ENCODE assay signal across 8 mouse cellular contexts in genomic region chr11:23770510-23770759, GRCm38 (mm10). TPM values are rescaled to one million over a fixed set of nuclear protein-coding genes. Genes with fewer than 3 reads are reported as not detected.
DNase-seq lines count a peak whose midpoint lies in the region; ATAC-seq and TF ChIP-seq lines count a peak whose summit lies in the region.

No protein-coding gene starts in this region.

- intact Hi-C loops in heart, postnatal 36 days (cut with DNase I), result loop anchor here (2.0 to 5.0 kb wide), 3 partner anchors 104 to 273 kb away; partner anchors contain the start of genes 0610010F05Rik and Ahsa2
- intact Hi-C loops in gastrocnemius, postnatal 36 days (cut with DNase I), result no loop called here

- under 1% methylated on average over 24 of the region's 24 CpGs for WGBS in heart, postnatal 0 days
- 0% methylated on average over 24 of the region's 24 CpGs for WGBS in hindbrain, embryonic 11.5 days
- WGBS in midbrain, embryonic 12.5 days, result under 1% methylated on average over 24 of the region's 24 CpGs

- H3K9me3 ChIP-seq in heart, postnatal 0 days (replicated peaks; ENCODE audit: control insufficient read depth, low read length), result no peaks in the 10 kb centered on the region
- no peaks in the 10 kb centered on the region for H3K9me3 ChIP-seq in hindbrain, embryonic 11.5 days (ENCODE audit: control insufficient read depth, low read length)
- H3K9me3 ChIP-seq in midbrain, embryonic 12.5 days, result no peaks in the 10 kb centered on the region

- no peaks in the 10 kb centered on the region for H3K27me3 ChIP-seq in heart, postnatal 0 days (ENCODE audit: control insufficient read depth, insufficient read depth, low read length)
- H3K27me3 ChIP-seq in hindbrain, embryonic 11.5 days (ENCODE audit: control insufficient read depth, insufficient read depth, low read length), result no peaks in the 10 kb centered on the region
- H3K27me3 ChIP-seq in midbrain, embryonic 12.5 days, result peaks cover 6% of the 10 kb centered on the region

- H3K4me3 ChIP-seq in heart, postnatal 0 days (ENCODE audit: low read depth, low read length), result peak overlapping the region; percentile 83
- H3K4me3 ChIP-seq in hindbrain, embryonic 11.5 days (ENCODE audit: low read depth, low read length), result peak overlapping the region; percentile 72
- peak overlapping the region; percentile 59 for H3K4me3 ChIP-seq in midbrain, embryonic 12.5 days

- TF ChIP-seq CTCF in heart, postnatal 0 days (IDR thresholded peaks at IDR 0.05; ENCODE audit: low read depth), result no peak

- H3K9ac ChIP-seq in heart, postnatal 0 days (replicated peaks; ENCODE audit: low read depth, low read length), result peak overlapping the region; percentile 70
- H3K9ac ChIP-seq in hindbrain, embryonic 11.5 days (ENCODE audit: low read depth, low read length), result peak overlapping the region; percentile 65
- peak overlapping the region; percentile 69 for H3K9ac ChIP-seq in midbrain, embryonic 12.5 days (replicated peaks)

- no peaks in the 10 kb centered on the region for H3K36me3 ChIP-seq in heart, postnatal 0 days (replicated peaks; ENCODE audit: control insufficient read depth, insufficient read depth, low read length)
- no peaks in the 10 kb centered on the region for H3K36me3 ChIP-seq in hindbrain, embryonic 11.5 days (ENCODE audit: control insufficient read depth, insufficient read depth, low read length)
- H3K36me3 ChIP-seq in midbrain, embryonic 12.5 days, result no peaks in the 10 kb centered on the region

- no peak for DNase-seq in heart, postnatal 0 days (ENCODE audit: low spot score)
- no peak for DNase-seq in heart, postnatal 36 days
- DNase-seq in ZHBTc4 (ENCODE audit: low read depth, low spot score) (peak; percentile 86), adipocyte (ENCODE audit: low spot score) (no peak)
- no peak for DNase-seq in hindbrain, embryonic 11.5 days (ENCODE audit: low spot score)
- DNase-seq in gastrocnemius, postnatal 36 days, result no peak
- no peak for DNase-seq in cerebellum, adult 11-12 months

- H3K4me2 ChIP-seq in heart, postnatal 0 days (ENCODE audit: low read depth, low read length), result peak overlapping the region; percentile 73
- peak overlapping the region; percentile 77 for H3K4me2 ChIP-seq in hindbrain, embryonic 11.5 days (replicated peaks; ENCODE audit: low read depth, low read length)
- peak overlapping the region; percentile 78 for H3K4me2 ChIP-seq in midbrain, embryonic 12.5 days (replicated peaks)

- H3K4me1 ChIP-seq in heart, postnatal 0 days (ENCODE audit: control insufficient read depth, insufficient read depth), result peaks cover 4% of the 10 kb centered on the region; the same call in 1 of the 2 replicates
- no peaks in the 10 kb centered on the region for H3K4me1 ChIP-seq in hindbrain, embryonic 11.5 days (replicated peaks; ENCODE audit: control insufficient read depth, insufficient read depth, low read length)
- peaks cover 6% of the 10 kb centered on the region for H3K4me1 ChIP-seq in midbrain, embryonic 12.5 days

- H3K27ac ChIP-seq in heart, postnatal 0 days (ENCODE audit: low read depth), result peak overlapping the region; percentile 97
- peak overlapping the region; percentile 87 for H3K27ac ChIP-seq in hindbrain, embryonic 11.5 days (ENCODE audit: low read depth, low read length)
- H3K27ac ChIP-seq in midbrain, embryonic 12.5 days (replicated peaks), result peak overlapping the region; percentile 90

- no peak for TF ChIP-seq EP300 in heart, postnatal 0 days (IDR thresholded peaks at IDR 0.05; ENCODE audit: low read depth)

- no peak for ATAC-seq in heart, postnatal 0 days (ENCODE audit: insufficient read depth, low read depth)
- ATAC-seq in hindbrain, embryonic 11.5 days (ENCODE audit: low FRiP score), result no peak
- no peak for ATAC-seq in midbrain, embryonic 12.5 days (ENCODE audit: low FRiP score, low read depth)

RNA-seq across cellular contexts. Expression of gene Rel, which starts 0.3 kb away (rescaled TPM):
- 4.1 TPM in 2 replicates for total RNA-seq in heart, postnatal 0 days (2014; rRNA removed; ENCODE audit: low replicate concordance)
- 2.1 and 2.2 TPM in 2 replicates for polyA plus RNA-seq in heart, postnatal 0 days (2015; fragmentation: Nextera tagmentation; extraction: Ambion mirVana)
- 1 to 10 TPM; 8.1 to 8.5 TPM for total RNA-seq in heart, postnatal 36 days (2021)
- 0.54 and 0.80 TPM in 2 replicates for polyA plus RNA-seq in hindbrain, embryonic 11.5 days (2014; fragmentation: Nextera tagmentation; extraction: Ambion mirVana)
- 0.50 and 0.52 TPM in 2 replicates for polyA plus RNA-seq in midbrain, embryonic 12.5 days (2016; fragmentation: Nextera tagmentation; extraction: Ambion mirVana)
- 1 to 10 TPM; 2.3 to 2.5 TPM for total RNA-seq in gastrocnemius, postnatal 36 days (2021)
